Mouse (Mus musculus) MEL-GATA-1-ER (cell line): ENCODE results near the gene 5530401A14Rik.

Experiments used
- DNase-seq: peaks from one replicate; pipeline ENCODE4 v3.0.0-alpha.2; 2012; ENCODE audit warnings: low read depth; ENCODE audit errors: extremely low read depth

The 5530401A14Rik gene

GRCm38 (mm10) chr11:81860250-81860972, at the start of gene 5530401A14Rik:
Gene 5530401A14Rik (plus strand): TSS chr11:81860673.
- no peak for DNase-seq

GRCm38 (mm10) chr11:81814816-81815215, 45.7 kb upstream of the 5530401A14Rik start:
- DNase-seq: no peak

DNA sequence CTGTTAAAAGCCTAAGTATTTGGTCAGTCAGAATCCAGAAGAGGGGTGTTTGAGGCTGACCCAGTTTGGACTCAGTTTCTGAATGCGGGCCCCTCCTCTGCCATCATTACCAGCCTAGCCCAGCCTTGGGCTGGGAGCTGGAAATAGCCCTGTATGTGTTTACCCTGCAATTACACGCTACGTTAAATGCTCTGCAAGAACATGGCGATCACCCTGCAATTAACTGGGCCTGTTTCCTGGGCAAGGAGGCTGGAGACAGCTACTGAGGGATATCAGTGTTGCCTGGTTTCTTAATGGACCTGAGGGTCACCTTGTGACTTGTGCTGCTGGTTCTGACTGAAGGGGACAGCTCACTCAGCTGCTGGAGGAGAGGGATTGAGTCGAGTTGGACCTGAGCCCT, 43.9 kb upstream of the 5530401A14Rik start:
- no peak for DNase-seq

GRCm38 (mm10) chr11:81832381-81832780, 28.1 kb upstream of the 5530401A14Rik start:
- no peak for DNase-seq

- DNase-seq: no peak
Measured at GRCm38 (mm10) chr11:81838426-81838825, 22.0 kb upstream of the 5530401A14Rik start.

- no peak for DNase-seq
Measured at GRCm38 (mm10) chr11:81841001-81841400, 19.5 kb upstream of the 5530401A14Rik start.

GRCm38 (mm10) chr11:81845010-81845685, 15.3 kb upstream of the 5530401A14Rik start:
- no peak for DNase-seq

- no peak for DNase-seq
Measured at GRCm38 (mm10) chr11:81845686-81846036, 14.8 kb upstream of the 5530401A14Rik start.

GRCm38 (mm10) chr11:81847773-81848490, 12.5 kb upstream of the 5530401A14Rik start:
- no peak for DNase-seq

GRCm38 (mm10) chr11:81865661-81866382, 5.3 kb downstream of the 5530401A14Rik start:
- DNase-seq: no peak

GRCm38 (mm10) chr11:81871506-81872213, 11.2 kb downstream of the 5530401A14Rik start:
- DNase-seq: no peak

DNA sequence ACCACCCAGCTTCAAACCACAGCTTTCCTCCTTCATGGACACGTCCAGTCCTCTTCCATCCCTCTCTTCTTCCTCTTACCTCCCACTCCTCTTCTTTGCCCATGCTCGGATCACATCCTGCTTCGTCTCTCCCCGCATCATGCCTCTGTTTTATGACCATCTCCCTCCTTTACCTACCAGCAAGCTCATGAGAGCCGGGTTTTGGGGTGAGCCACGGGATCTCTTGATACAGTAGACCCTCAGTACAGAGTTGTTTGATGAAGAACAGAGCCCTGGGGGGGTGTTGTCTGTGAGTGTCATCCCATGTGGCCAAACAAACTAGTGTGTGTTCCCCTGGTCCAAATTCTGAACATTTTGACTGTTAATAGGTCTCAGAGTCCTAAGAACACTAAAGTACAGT, 36.0 kb downstream of the 5530401A14Rik start:
- DNase-seq: no peak

- no peak for DNase-seq
Measured at GRCm38 (mm10) chr11:81897547-81898354, 37.3 kb downstream of the 5530401A14Rik start.

DNA sequence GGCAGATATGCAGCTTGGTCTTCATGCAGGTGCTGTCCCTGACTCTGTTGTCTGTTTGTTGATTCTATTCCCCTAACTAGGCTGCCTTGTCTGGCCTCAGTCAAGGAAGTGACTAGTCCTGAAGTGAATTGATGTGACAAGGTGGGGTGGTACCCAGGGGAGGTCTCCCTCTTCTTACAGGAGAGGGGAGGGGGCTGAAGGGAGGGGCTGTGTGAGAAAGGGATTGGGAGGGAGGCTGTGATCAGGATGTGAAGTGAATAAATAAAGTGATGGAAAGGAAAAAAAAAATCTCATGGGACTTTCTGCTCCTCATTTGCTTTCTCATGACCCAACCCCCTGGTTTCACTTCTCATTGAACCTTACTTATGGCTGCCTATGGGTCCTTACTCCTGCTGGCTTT, 41.8 kb downstream of the 5530401A14Rik start:
- DNase-seq: no peak

- DNase-seq: no peak
Measured at GRCm38 (mm10) chr11:81908760-81909159, 48.3 kb downstream of the 5530401A14Rik start.

- no peak for DNase-seq
Measured at GRCm38 (mm10) chr11:81909397-81909894, 49.0 kb downstream of the 5530401A14Rik start.

DNA sequence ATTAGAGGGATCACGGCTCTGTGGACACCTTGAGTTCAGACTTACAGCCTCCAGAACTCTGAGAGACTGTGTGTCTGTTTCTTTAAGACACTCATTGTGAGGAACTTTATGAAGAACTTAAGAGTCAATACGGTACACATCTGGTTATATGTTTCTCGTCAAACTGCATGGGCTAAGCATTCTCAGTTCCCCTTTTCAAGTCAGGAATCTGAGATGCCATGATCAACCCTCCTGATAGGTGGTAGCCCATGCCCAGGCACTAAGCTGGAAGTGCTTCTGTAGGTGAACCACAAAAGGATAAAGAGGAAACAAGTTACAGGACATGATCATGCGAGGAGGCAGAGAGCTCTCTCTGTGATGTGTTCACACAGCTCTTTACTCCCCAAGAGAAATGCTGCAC, 52.6 kb downstream of the 5530401A14Rik start:
- DNase-seq: no peak

DNA sequence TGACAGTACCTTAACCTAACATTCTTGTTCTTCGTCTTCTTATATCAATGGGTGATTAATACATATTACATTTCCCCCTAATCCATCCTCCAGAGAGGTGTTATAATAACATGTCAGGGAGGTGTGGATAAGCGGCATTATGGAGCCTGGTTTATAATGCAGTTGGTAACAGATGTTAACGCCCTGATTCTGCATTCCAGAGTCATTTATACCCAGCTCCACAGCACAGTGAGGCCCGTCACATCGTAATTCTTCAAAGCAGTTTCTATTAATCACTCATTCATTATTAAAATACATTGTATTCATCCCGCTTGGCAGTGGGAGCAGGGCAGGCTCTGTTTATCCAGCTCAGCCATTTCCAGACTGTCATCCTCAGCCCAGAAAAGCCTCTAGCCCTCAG, 55.0 kb downstream of the 5530401A14Rik start:
- no peak for DNase-seq

DNA sequence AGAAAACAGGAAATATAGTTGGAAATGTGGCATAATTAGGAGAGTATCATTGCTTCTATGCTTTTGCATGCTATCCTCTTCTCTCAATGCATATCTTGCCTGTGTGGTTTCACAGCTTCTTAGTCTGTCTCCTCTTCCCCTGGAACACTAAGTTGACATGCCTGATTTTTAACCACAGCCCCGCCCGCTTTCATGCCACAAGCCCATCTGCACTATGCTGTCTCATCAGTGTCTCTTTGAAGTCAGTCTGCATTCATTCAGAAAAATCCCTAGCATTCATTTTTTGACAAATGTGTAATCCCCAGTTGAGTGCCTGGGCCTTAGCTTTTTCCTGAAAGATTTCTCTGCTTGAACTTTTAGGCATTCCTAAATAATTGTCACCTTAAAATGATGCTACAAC, 62.6 kb downstream of the 5530401A14Rik start:
- no peak for DNase-seq

DNA sequence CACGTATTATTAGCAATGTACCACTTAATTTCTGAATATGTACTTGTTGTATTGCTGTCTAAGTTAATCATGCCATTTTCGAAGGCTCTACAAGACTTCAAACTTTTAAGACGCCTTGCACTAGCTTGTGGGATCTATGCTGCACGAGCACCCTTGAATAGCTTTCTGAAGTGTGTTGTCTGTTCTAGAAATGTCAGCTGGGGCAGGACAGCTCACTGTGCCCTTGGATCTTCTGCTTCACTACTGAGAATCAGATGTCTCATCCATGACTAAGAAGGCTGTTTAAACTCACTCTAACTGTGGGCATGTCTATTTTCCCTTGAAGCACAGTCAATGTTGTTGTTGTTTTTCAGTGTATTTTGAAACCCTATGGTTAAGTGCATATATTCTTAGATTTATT, 63.2 kb downstream of the 5530401A14Rik start:
- no peak for DNase-seq
